ENCODE assay signal across 9 mouse cellular contexts in genomic region chr19:36183127-36183526, GRCm38 (mm10).
A peak's percentile ranks its signal among the peaks of the same experiment; 100 is the strongest.
DNase-seq lines count a peak whose midpoint lies in the region; ATAC-seq and TF ChIP-seq lines count a peak whose summit lies in the region.
"Had no signal": no experiment of that assay in that cellular context is flagged by ENCODE, and none has a peak within 500 bp of the region (broad histone marks: within the 10 kb centered on the region; RNA-seq: fewer than 3 reads in every experiment).

No protein-coding gene starts in this region.

- H3K4me1 ChIP-seq in neural tube, embryonic 15.5 days = no peaks in the 10 kb centered on the region
- H3K4me1 ChIP-seq in hindbrain, postnatal 0 days (ENCODE audit: insufficient read depth, low read length) = no peaks in the 10 kb centered on the region

- no peaks in the 10 kb centered on the region for H3K36me3 ChIP-seq in neural tube, embryonic 15.5 days
- H3K36me3 ChIP-seq in hindbrain, postnatal 0 days (ENCODE audit: insufficient read depth, low read length) = no peaks in the 10 kb centered on the region

- ATAC-seq in neural tube, embryonic 15.5 days (ENCODE audit: low FRiP score) = no peak
- ATAC-seq in hindbrain, postnatal 0 days = peak; percentile 75
- ATAC-seq in megakaryocyte, adult 5-6 weeks (ENCODE audit: poor library complexity, severe bottlenecking) = peak; percentile 96

- no peaks in the 10 kb centered on the region for H3K9me3 ChIP-seq in neural tube, embryonic 15.5 days (replicated peaks)
- no peaks in the 10 kb centered on the region for H3K9me3 ChIP-seq in hindbrain, postnatal 0 days (ENCODE audit: low read length)

- intact Hi-C loops in gastrocnemius, adult 2 months (cut with DNase I) = loop anchor here (1.0 to 5.0 kb wide), 3 partner anchors 71 to 257 kb away; partner anchors contain the start of gene Pcgf5

- TF ChIP-seq CTCF in gastrocnemius, adult 2 months (IDR thresholded peaks at IDR 0.05) = peak; percentile 90
- peak; percentile 83 for TF ChIP-seq CTCF in hindbrain, postnatal 0 days (IDR thresholded peaks at IDR 0.05; ENCODE audit: low read depth)

- no peak overlapping the region for H3K9ac ChIP-seq in neural tube, embryonic 15.5 days (replicated peaks)
- H3K9ac ChIP-seq in hindbrain, postnatal 0 days (replicated peaks; ENCODE audit: low read length) = no peak overlapping the region

- WGBS in neural tube, embryonic 15.5 days = 29% methylated on average over 2 of the region's 2 CpGs
- WGBS in hindbrain, postnatal 0 days = 41% methylated on average over 2 of the region's 2 CpGs

- peak; percentile 38 for DNase-seq in neural tube, embryonic 10.5 days (ENCODE audit: extremely low spot score, low spot score)
- peak; percentile 33 for DNase-seq in cerebellum, adult 9-10 months
- DNase-seq in gastrocnemius, adult 2 months = peak; percentile 67
- peak; percentile 75 for DNase-seq in hindbrain, postnatal 0 days (ENCODE audit: low spot score)
- peak; percentile 46 to 51 for DNase-seq in layer of hippocampus, postnatal 36 days
- DNase-seq in skeletal muscle tissue, adult 2 months (ENCODE audit: low read depth, low spot score) = peak; percentile 73

- H3K4me2 ChIP-seq in neural tube, embryonic 15.5 days = no peak overlapping the region
- no peak overlapping the region for H3K4me2 ChIP-seq in hindbrain, postnatal 0 days (ENCODE audit: low read depth, low read length)

- no peaks in the 10 kb centered on the region for H3K27me3 ChIP-seq in neural tube, embryonic 15.5 days (replicated peaks)
- H3K27me3 ChIP-seq in hindbrain, postnatal 0 days (ENCODE audit: insufficient read depth, low read length) = no peaks in the 10 kb centered on the region

- no peak overlapping the region for H3K27ac ChIP-seq in neural tube, embryonic 15.5 days (replicated peaks)
- no peak overlapping the region for H3K27ac ChIP-seq in gastrocnemius, adult 2 months
- no peak overlapping the region for H3K27ac ChIP-seq in hindbrain, postnatal 0 days

- no peak overlapping the region for H3K4me3 ChIP-seq in neural tube, embryonic 15.5 days (replicated peaks)
- no peak overlapping the region for H3K4me3 ChIP-seq in gastrocnemius, adult 2 months
- H3K4me3 ChIP-seq in hindbrain, postnatal 0 days (ENCODE audit: low read length) = no peak overlapping the region
- H3K4me3 ChIP-seq: myocyte had no signal
